ENCODE assay signal across 8 mouse cellular contexts in the genomic region with DNA sequence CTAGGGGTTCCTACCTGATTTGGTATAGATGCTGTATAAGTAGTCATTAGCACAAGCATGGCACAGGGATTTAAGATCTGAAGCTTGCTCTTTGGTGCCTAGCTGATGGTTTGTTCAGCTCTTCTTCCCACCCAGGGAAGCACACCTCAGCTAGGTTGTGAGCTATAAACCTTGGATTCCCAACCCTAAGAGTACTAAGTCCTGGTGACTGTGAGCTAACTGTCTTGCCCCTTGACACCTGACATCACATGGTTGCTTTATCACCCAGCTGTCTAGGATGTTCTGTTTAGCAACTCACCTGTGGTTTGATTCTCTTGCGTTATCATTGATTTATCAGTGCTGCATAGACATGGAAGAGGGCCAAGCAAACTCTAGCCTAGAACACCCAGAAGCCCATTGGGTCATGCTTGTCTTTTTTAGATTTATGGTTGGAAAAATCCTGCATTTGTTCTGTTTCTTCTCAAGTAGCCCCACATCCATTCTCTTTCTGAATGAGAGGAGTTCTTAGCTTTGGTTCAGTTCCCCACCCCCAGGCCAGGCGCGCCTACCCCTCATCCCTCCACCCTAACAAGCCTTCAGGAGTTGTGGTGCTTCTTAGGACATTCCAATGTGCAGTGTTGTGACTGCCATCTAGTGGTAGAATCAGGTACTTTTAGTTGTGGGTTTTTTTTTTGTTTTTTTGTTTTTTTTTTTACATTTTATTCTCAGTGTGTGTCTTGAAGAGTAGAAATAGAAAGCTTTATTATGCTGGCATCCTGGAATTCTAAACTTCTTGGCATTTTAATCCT.
DNase-seq lines count a peak whose midpoint lies in the region; ATAC-seq and TF ChIP-seq lines count a peak whose summit lies in the region.

No protein-coding gene starts in this region.

- H3K9me3 ChIP-seq in forebrain, embryonic 13.5 days (replicated peaks) = no peaks in the 10 kb centered on the region
- no peaks in the 10 kb centered on the region for H3K9me3 ChIP-seq in forebrain, embryonic 12.5 days
- no peaks in the 10 kb centered on the region for H3K9me3 ChIP-seq in midbrain, embryonic 14.5 days (ENCODE audit: control insufficient read depth, low read length)
- no peaks in the 10 kb centered on the region for H3K9me3 ChIP-seq in midbrain, embryonic 15.5 days
- no peaks in the 10 kb centered on the region for H3K9me3 ChIP-seq in intestine, postnatal 0 days (ENCODE audit: control insufficient read depth)

- no peaks in the 10 kb centered on the region for H3K36me3 ChIP-seq in forebrain, embryonic 13.5 days (ENCODE audit: poor library complexity, severe bottlenecking)
- H3K36me3 ChIP-seq in forebrain, embryonic 12.5 days (replicated peaks) = no peaks in the 10 kb centered on the region
- no peaks in the 10 kb centered on the region for H3K36me3 ChIP-seq in midbrain, embryonic 14.5 days (ENCODE audit: control insufficient read depth, insufficient read depth, low read length)
- H3K36me3 ChIP-seq in midbrain, embryonic 15.5 days (replicated peaks) = no peaks in the 10 kb centered on the region
- H3K36me3 ChIP-seq in intestine, postnatal 0 days (ENCODE audit: control insufficient read depth, insufficient read depth) = no peaks in the 10 kb centered on the region

- H3K27ac ChIP-seq in forebrain, embryonic 13.5 days = no peak overlapping the region
- no peak overlapping the region for H3K27ac ChIP-seq in forebrain, embryonic 12.5 days
- no peak overlapping the region for H3K27ac ChIP-seq in midbrain, embryonic 14.5 days (replicated peaks; ENCODE audit: low read depth, low read length)
- H3K27ac ChIP-seq in midbrain, embryonic 15.5 days = no peak overlapping the region
- H3K27ac ChIP-seq in intestine, postnatal 0 days (ENCODE audit: low read depth, low read length) = no peak overlapping the region

- H3K4me1 ChIP-seq in forebrain, embryonic 13.5 days = no peaks in the 10 kb centered on the region
- H3K4me1 ChIP-seq in forebrain, embryonic 12.5 days = no peaks in the 10 kb centered on the region
- no peaks in the 10 kb centered on the region for H3K4me1 ChIP-seq in midbrain, embryonic 14.5 days (ENCODE audit: control insufficient read depth, insufficient read depth, low read length)
- no peaks in the 10 kb centered on the region for H3K4me1 ChIP-seq in midbrain, embryonic 15.5 days
- no peaks in the 10 kb centered on the region for H3K4me1 ChIP-seq in intestine, postnatal 0 days (replicated peaks; ENCODE audit: control insufficient read depth, insufficient read depth, low read length)

- peak; percentile 58; the same call in 1 of the 2 replicates for ATAC-seq in forebrain, embryonic 13.5 days
- ATAC-seq in forebrain, embryonic 12.5 days (ENCODE audit: low FRiP score) = no peak
- peak; percentile 53; the same call in 1 of the 2 replicates for ATAC-seq in midbrain, embryonic 14.5 days (ENCODE audit: low FRiP score, low TSS enrichment)
- no peak for ATAC-seq in midbrain, embryonic 15.5 days (replicated peaks)
- ATAC-seq in intestine, postnatal 0 days = peak; percentile 89

- H3K4me2 ChIP-seq in forebrain, embryonic 13.5 days = no peak overlapping the region
- no peak overlapping the region for H3K4me2 ChIP-seq in forebrain, embryonic 12.5 days
- no peak overlapping the region for H3K4me2 ChIP-seq in midbrain, embryonic 14.5 days (ENCODE audit: low read length)
- no peak overlapping the region for H3K4me2 ChIP-seq in midbrain, embryonic 15.5 days
- H3K4me2 ChIP-seq in intestine, postnatal 0 days (replicated peaks; ENCODE audit: low read depth) = no peak overlapping the region

- peak; percentile 87 for TF ChIP-seq CTCF in intestine, postnatal 0 days (IDR thresholded peaks at IDR 0.05; ENCODE audit: low read depth)

- no peak overlapping the region for H3K4me3 ChIP-seq in forebrain, embryonic 13.5 days
- no peak overlapping the region for H3K4me3 ChIP-seq in forebrain, embryonic 12.5 days (replicated peaks)
- no peak overlapping the region for H3K4me3 ChIP-seq in midbrain, embryonic 14.5 days (replicated peaks; ENCODE audit: low read depth, low read length)
- H3K4me3 ChIP-seq in midbrain, embryonic 15.5 days = no peak overlapping the region
- no peak overlapping the region for H3K4me3 ChIP-seq in intestine, postnatal 0 days (ENCODE audit: low read depth, low read length)

- H3K9ac ChIP-seq in forebrain, embryonic 13.5 days = no peak overlapping the region
- no peak overlapping the region for H3K9ac ChIP-seq in forebrain, embryonic 12.5 days
- no peak overlapping the region for H3K9ac ChIP-seq in midbrain, embryonic 14.5 days (replicated peaks; ENCODE audit: low read length)
- no peak overlapping the region for H3K9ac ChIP-seq in midbrain, embryonic 15.5 days
- H3K9ac ChIP-seq in intestine, postnatal 0 days (ENCODE audit: low read depth, low read length) = no peak overlapping the region

- no peaks in the 10 kb centered on the region for H3K27me3 ChIP-seq in forebrain, embryonic 13.5 days
- H3K27me3 ChIP-seq in forebrain, embryonic 12.5 days = no peaks in the 10 kb centered on the region
- no peaks in the 10 kb centered on the region for H3K27me3 ChIP-seq in midbrain, embryonic 14.5 days (ENCODE audit: control insufficient read depth, insufficient read depth, low read length)
- H3K27me3 ChIP-seq in midbrain, embryonic 15.5 days (replicated peaks) = no peaks in the 10 kb centered on the region
- H3K27me3 ChIP-seq in intestine, postnatal 0 days (replicated peaks; ENCODE audit: control insufficient read depth, insufficient read depth, low read length) = no peaks in the 10 kb centered on the region

- 44% methylated on average over 3 of the region's 3 CpGs for WGBS in forebrain, embryonic 13.5 days
- WGBS in forebrain, embryonic 12.5 days = 33% methylated on average over 3 of the region's 3 CpGs
- WGBS in midbrain, embryonic 14.5 days = 43% methylated on average over 3 of the region's 3 CpGs
- WGBS in midbrain, embryonic 15.5 days = 39% methylated on average over 3 of the region's 3 CpGs
- 18% methylated on average over 3 of the region's 3 CpGs for WGBS in intestine, postnatal 0 days

- DNase-seq in midbrain, embryonic 14.5 days = peak; percentile 77
- DNase-seq in c-Kit-positive CD71-negative TER-119-negative erythroid progenitor cells, embryonic 14.5 days (ENCODE audit: low read depth) = peak; percentile 20
- peak; percentile 5 for DNase-seq in skeletal muscle tissue, adult 2 months (ENCODE audit: low read depth, low spot score)
- no peak for DNase-seq in spleen, postnatal 36 days (ENCODE audit: low spot score in 2 of 2)

Comparison
In these comparisons a context has a peak if more than half of its experiments do, and no peak if none do; other contexts are left out.
1. ATAC-seq: peak in forebrain, embryonic 13.5 days (single experiment), midbrain, embryonic 14.5 days (single experiment) and intestine, postnatal 0 days (single experiment); none in forebrain, embryonic 12.5 days (single experiment) and midbrain, embryonic 15.5 days (single experiment).
2. DNase-seq: peak in midbrain, embryonic 14.5 days (single experiment), c-Kit-positive CD71-negative TER-119-negative erythroid progenitor cells, embryonic 14.5 days (single experiment) and skeletal muscle tissue, adult 2 months (single experiment); none in spleen, postnatal 36 days (0 of 2).